Mouse (Mus musculus): ENCODE results near the gene Plekhf1. TPM values are rescaled to one million over a fixed set of nuclear protein-coding genes. Genes with fewer than 3 reads are reported as not detected.

The Plekhf1 gene
- polyA plus RNA-seq, 1 experiment from 2014 or later: 2.2 TPM

DNA sequence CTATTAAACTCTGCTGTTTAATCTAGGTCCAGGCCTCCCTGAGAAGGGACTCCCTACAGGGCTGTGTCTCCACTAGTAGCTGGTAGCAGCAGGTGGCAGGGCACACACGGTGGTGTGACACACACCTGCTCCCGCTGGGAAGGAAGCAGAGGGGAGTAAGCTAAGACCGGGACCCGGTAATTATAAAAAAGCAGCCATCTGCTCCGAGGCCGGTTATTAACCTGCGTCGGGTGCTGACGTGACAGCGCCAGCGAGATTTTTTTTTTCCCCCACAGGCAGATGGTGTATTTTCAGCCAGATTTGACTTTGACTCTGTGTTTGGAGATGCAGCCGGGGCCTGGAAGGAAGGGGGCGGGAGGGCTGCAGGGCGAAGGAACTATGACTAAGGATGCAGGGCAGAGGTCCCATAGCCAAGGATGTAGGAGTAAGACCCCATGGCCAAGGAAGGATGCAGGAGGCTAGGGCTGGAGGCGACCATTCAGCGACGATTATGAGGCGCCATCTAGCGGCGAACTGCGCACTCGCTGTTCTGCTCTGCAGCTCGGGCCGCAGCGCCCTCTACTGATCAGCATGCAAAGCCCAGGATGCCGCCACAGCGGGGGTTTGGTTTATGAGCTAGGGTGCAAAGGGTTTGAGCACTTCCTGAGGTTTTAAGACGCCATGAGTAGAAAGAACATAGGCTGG, 27.1 kb downstream of the Plekhf1 start:
- Histone ChIP-seq H3K9me3 (no peaks in the 10 kb centered on the region), H3K9ac (peak overlapping the region; percentile 62), H3K27ac (replicated peaks) (no peak overlapping the region), H3K27me3 (replicated peaks) (no peaks in the 10 kb centered on the region), H3K4me1 (peaks cover 7% of the 10 kb centered on the region; the same call in 1 of the 2 replicates), H3K4me3 (peak overlapping the region; percentile 30), H3K4me2 (peak overlapping the region; percentile 63), H3K36me3 (no peaks in the 10 kb centered on the region)
- WGBS: 6% methylated on average over 28 of the region's 28 CpGs
- no peak for ATAC-seq (ENCODE audit: extremely low read depth, insufficient number of reproducible peaks, low FRiP score, low TSS enrichment)

DNA sequence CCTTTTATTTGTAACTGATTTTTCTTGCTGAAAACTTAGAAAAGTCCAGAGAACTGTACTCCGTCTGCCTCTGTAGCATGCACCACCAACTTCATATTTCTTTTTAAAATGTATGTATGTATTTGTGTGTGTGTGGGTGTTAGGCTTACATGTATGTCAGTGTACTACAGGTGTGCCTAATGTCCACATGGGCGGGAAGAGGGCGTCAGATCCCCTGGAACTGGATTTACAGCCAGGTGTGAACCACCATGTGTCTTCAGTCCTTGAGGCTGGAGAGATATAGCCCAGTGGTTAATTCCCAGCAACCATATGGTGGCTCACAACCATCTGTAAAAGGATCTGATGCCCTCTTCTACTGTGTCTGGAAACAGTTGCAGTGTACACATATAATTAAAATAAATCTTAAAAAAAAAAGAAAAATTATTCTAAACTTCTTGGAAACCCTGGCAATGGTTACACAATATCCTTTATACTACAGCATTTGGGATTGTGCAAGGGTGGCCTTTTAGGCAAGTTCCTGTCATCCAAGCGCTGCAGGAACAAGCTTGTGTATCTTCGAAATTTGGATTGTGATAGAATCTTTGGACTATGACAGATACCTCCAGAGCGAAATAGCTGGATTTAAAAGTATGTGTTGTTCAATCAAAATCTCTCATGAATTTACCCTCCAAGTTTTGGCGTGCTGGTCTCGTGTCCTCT, 27.8 kb downstream of the Plekhf1 start:
- Histone ChIP-seq H3K36me3 (peaks cover 5% of the 10 kb centered on the region; the same call in 1 of the 2 replicates), H3K27ac (replicated peaks) (no peak overlapping the region), H3K27me3 (replicated peaks) (no peaks in the 10 kb centered on the region), H3K4me3 (no peak overlapping the region), H3K9me3 (no peaks in the 10 kb centered on the region), H3K9ac (peak overlapping the region; percentile 62), H3K4me1 (peaks cover 7% of the 10 kb centered on the region; the same call in 1 of the 2 replicates), H3K4me2 (peak overlapping the region; percentile 63; the same call in 1 of the 2 replicates)
- WGBS: 57% methylated on average over 8 of the region's 8 CpGs
- ATAC-seq (ENCODE audit: extremely low read depth, insufficient number of reproducible peaks, low FRiP score, low TSS enrichment): no peak

DNA sequence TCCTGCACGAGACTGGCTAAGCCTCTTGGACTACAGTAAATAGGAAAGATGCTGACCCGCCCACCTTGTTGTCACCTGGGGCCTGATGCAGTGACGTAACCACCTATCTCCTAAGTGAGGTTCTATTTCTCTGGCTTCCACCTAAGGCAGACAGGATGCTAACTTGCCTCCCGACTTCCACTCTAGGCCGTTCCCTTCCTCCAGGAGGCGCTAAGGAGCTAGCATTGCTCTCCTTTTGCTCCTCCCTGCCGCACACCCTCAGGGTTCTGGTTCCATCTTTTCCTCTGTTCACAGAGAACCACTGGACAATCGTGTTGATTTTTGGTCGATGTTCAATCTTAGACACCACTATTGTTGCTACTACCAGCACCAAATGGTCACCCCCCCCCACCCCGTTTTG, 36.2 kb downstream of the Plekhf1 start:
- ATAC-seq (ENCODE audit: extremely low read depth, insufficient number of reproducible peaks, low FRiP score, low TSS enrichment): no peak
- whole genome bisulfite sequencing: 48% methylated on average over 10 of the region's 10 CpGs

DNA sequence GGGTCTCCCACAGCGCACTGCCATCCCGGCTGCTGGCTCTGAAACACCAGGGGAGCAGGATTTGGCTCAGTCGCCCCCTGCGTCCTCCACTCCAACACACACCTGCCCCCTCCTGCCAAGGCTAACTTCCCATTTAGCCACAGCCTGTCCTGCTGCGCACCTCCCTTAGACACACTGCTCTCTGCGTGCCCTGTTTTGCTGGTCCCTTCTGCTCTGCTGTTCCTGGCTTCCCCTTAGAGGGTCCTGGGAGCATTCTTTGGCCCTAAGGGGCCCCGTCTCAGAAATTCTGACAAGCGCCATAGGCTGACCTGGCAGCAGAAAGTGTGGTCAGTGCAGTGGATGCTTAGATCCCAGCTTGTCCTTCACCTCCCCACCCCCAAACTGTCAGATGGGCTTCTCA, 36.7 kb downstream of the Plekhf1 start:
- Histone ChIP-seq H3K27me3 (replicated peaks) (no peaks in the 10 kb centered on the region), H3K4me1 (no peaks in the 10 kb centered on the region), H3K9ac (no peak overlapping the region), H3K9me3 (no peaks in the 10 kb centered on the region), H3K4me2 (no peak overlapping the region), H3K4me3 (no peak overlapping the region), H3K27ac (replicated peaks) (no peak overlapping the region), H3K36me3 (peaks cover 37% of the 10 kb centered on the region)
- 61% methylated on average over 8 of the region's 8 CpGs for WGBS
- ATAC-seq (ENCODE audit: extremely low read depth, insufficient number of reproducible peaks, low FRiP score, low TSS enrichment): no peak

More for the DNA sequence above, 36.2 kb downstream of the Plekhf1 start:
- H3K27ac ChIP-seq (replicated peaks): no peak overlapping the region
- H3K4me2 ChIP-seq: no peak overlapping the region
- H3K36me3 ChIP-seq: peaks cover 37% of the 10 kb centered on the region
- H3K9me3 ChIP-seq: no peaks in the 10 kb centered on the region
- no peaks in the 10 kb centered on the region for H3K27me3 ChIP-seq (replicated peaks)
- no peaks in the 10 kb centered on the region for H3K4me1 ChIP-seq
- H3K4me3 ChIP-seq: no peak overlapping the region
- H3K9ac ChIP-seq: no peak overlapping the region

DNA sequence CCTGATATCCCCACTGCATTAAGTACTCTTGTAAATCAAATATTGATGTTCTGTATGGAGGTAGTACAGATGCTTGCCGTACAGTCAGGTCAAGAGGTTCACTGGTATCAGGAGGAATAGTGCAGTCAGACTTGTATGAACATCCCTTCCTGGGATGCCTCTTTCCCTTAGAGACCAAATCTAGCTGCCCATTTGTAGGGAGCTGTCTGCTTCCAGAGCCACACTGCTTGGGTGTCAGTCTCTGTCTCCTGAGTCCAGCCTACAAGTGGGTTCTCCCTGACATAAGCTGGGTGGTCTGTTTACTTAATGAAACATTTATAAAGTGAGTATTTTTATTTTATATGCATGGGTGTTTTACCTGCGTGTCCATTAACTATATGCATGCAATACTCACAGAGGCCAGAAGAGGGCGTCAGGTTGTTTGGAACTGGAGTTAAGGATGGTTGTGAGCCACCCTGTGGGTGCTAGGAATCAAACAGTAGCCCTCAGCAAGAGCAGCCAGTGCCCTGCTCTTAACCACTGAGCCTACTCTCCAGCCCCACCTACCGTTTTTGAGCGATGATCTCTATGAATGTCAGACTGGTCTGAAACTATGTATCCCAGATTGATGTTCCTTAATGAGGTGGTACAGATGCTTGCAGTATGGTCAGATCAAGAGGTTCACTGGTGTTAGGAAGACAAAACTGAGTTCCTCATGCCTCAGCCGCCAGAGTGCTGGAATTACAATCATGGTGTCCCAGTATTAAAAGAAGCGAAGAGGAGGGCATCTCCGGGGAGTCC, 37.6 kb downstream of the Plekhf1 start:
- WGBS: 86% methylated on average over 8 of the region's 8 CpGs
- H3K27ac ChIP-seq (replicated peaks): no peak overlapping the region

DNA sequence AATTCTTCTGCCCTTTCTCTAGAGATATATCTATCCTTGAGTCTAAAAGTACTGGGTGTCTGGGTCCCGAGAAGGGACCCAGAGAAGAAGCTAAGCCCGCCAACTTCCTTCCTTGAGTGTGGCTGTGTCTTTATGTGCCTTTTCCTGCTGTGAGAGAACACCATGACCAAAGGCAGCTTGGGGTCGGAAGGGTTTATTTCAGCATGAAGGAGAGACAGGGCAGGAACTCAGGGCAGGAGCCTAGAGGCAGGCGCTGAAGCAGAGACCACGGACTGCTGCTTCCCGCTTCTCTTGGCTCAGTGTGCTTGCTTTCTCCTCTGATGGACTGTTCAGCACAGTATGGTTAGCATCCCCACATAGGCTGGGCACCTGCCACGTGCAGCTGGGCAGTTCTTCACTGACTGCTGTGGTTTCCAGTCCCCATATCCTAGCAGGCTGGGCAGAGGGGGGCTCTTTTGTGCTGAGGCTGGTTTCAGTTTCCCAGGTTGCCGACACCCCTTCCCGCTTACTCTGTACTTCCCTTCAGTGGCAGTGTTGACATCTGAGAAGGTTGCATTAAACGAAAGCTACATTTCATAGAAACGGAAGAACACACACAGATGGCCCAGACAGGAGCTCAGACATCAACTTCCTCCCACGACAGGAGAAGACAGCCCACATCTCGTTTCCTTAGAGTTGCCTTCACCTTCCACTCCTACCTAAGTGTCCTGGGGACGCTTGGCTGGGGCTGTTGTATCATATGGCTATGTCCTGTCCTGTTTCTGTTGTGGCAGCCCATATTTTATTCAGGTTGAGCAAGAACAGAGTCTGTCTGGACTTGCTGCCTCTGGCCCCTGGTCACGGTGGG, 38.5 kb downstream of the Plekhf1 start:
- no peak overlapping the region for H3K9ac ChIP-seq
- H3K4me3 ChIP-seq: no peak overlapping the region
- no peaks in the 10 kb centered on the region for H3K9me3 ChIP-seq
- H3K4me1 ChIP-seq: peaks cover 5% of the 10 kb centered on the region
- H3K4me2 ChIP-seq: no peak overlapping the region
- peaks cover 26% of the 10 kb centered on the region for H3K36me3 ChIP-seq
- WGBS: 75% methylated on average over 15 of the region's 15 CpGs
- ATAC-seq (ENCODE audit: extremely low read depth, insufficient number of reproducible peaks, low FRiP score, low TSS enrichment): no peak
- H3K27ac ChIP-seq (replicated peaks): no peak overlapping the region
- no peaks in the 10 kb centered on the region for H3K27me3 ChIP-seq (replicated peaks)

More for the DNA sequence above, 37.6 kb downstream of the Plekhf1 start:
- no peak for ATAC-seq (ENCODE audit: extremely low read depth, insufficient number of reproducible peaks, low FRiP score, low TSS enrichment)
- H3K4me2 ChIP-seq: no peak overlapping the region
- H3K9me3 ChIP-seq: no peaks in the 10 kb centered on the region
- no peaks in the 10 kb centered on the region for H3K4me1 ChIP-seq
- H3K4me3 ChIP-seq: no peak overlapping the region
- H3K9ac ChIP-seq: no peak overlapping the region
- H3K36me3 ChIP-seq: peaks cover 33% of the 10 kb centered on the region
- no peaks in the 10 kb centered on the region for H3K27me3 ChIP-seq (replicated peaks)

DNA sequence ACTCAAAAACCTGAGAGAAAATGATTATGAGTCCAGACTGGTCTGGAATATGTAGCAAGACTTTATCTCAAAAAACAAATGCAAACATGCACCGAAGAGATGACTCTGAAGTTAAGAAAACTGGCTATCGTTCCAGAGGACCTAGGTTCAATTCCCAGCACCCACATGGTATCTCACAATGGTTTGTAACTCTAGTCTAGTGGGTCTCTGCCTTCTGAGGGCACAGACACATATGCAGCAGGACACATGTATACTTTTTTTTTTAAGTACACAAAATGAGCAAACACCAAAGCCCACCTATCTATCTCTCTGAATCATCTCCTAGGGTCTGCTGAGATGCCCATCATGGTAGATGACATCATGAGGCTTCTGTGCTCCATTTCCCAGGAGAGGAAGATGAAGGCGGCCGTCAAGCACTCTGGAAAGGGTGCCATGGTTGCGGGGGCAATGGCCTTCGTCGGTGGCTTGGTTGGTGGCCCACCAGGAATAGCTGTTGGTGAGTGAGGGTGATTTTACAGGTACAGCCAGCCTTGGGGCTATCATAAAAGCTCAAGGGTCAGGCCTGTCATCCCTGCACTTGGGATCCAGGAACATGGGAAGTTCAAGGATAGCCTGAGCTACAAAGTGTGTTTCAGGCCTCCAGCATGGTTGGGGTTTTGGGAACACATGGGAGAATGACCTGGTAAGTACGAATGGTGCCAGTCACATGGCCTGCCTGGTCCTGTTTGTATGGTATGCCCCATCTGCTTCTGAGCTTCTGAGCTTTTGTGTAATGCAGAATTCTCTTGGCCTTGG, 39.3 kb downstream of the Plekhf1 start:
- H3K4me2 ChIP-seq: no peak overlapping the region
- no peaks in the 10 kb centered on the region for H3K9me3 ChIP-seq
- no peak overlapping the region for H3K4me3 ChIP-seq
- H3K36me3 ChIP-seq: peaks cover 26% of the 10 kb centered on the region
- H3K4me1 ChIP-seq: peaks cover 9% of the 10 kb centered on the region
- no peak overlapping the region for H3K9ac ChIP-seq
- 88% methylated on average over 8 of the region's 8 CpGs for WGBS
- no peaks in the 10 kb centered on the region for H3K27me3 ChIP-seq (replicated peaks)
- no peak for ATAC-seq (ENCODE audit: extremely low read depth, insufficient number of reproducible peaks, low FRiP score, low TSS enrichment)
- no peak overlapping the region for H3K27ac ChIP-seq (replicated peaks)

DNA sequence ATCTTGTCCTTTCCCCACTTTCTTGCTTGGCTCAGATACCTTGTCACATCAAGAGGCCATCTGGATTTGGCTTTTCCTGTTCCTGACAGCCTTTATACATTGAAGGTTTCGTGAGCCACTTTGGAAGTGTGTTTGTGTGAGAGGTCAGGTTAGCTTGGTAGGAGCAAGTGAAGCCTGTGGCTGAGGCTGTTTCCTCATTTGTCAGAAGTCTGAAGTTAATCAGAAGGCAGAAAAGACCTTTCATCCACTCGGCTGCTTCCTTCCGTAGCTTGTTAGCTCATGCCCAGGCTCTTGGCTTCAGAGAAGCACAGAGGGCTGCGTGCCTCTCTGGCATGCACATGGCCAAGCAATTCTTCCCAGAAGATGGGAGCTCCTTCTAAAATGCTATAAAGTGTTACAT, 40.0 kb downstream of the Plekhf1 start:
- Histone ChIP-seq H3K4me1 (peaks cover 13% of the 10 kb centered on the region), H3K27ac (replicated peaks) (no peak overlapping the region), H3K9ac (no peak overlapping the region), H3K36me3 (peaks cover 26% of the 10 kb centered on the region), H3K9me3 (no peaks in the 10 kb centered on the region), H3K4me3 (no peak overlapping the region), H3K4me2 (no peak overlapping the region), H3K27me3 (replicated peaks) (no peaks in the 10 kb centered on the region)
- WGBS: 67% methylated on average over 4 of the region's 4 CpGs
- no peak for ATAC-seq (ENCODE audit: extremely low read depth, insufficient number of reproducible peaks, low FRiP score, low TSS enrichment)

DNA sequence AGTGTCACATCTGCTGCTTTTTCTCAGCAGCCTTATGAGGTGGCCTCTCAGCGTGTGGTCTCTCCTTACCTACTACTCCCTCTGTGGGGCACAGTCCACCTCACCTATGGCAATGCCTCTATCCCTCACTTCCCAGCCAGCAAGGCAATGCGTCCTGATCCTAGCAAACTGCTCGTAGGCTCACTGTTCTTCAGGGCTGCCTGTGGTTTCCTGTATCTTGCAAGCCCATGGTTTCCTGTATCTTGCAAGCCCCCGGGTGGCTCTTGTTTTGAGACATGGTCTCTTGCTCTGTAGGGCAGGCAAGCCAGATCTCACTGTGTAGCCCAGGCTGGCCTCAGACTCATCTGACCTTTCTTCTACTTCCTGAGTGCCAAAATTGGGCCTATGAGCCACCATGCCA, 41.0 kb downstream of the Plekhf1 start:
- WGBS: 43% methylated on average over 4 of the region's 4 CpGs
- H3K4me3 ChIP-seq: no peak overlapping the region

DNA sequence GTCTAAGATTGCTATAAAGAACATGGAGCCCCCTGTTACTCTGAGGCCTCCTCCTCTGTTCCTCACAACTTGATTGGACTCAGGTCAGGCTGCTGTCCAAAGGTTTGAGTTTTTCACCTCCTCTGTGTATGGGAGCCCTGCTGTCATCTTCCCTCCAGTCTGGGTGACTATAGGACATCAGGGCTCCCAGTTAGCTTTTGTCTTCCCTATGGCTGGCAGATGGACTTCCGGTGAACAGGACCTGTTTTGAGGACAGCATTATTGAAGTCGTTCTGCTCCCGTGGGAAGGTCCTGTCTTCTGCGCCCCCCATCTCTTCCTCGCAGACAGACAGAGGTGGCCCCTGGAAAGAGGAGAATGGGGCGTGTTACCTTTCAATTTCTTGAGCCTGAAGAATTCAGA, 43.0 kb downstream of the Plekhf1 start:
- 81% methylated on average over 6 of the region's 6 CpGs for WGBS
- H3K27me3 ChIP-seq (replicated peaks): no peaks in the 10 kb centered on the region
- no peak overlapping the region for H3K4me3 ChIP-seq
- no peak overlapping the region for H3K27ac ChIP-seq (replicated peaks)
- peaks cover 12% of the 10 kb centered on the region for H3K36me3 ChIP-seq
- peak overlapping the region; percentile 88; the same call in 1 of the 2 replicates for H3K4me2 ChIP-seq
- no peaks in the 10 kb centered on the region for H3K9me3 ChIP-seq
- no peak overlapping the region for H3K9ac ChIP-seq
- peaks cover 14% of the 10 kb centered on the region for H3K4me1 ChIP-seq
- ATAC-seq (ENCODE audit: extremely low read depth, insufficient number of reproducible peaks, low FRiP score, low TSS enrichment): no peak

More for the DNA sequence above, 41.0 kb downstream of the Plekhf1 start:
- ATAC-seq (ENCODE audit: extremely low read depth, insufficient number of reproducible peaks, low FRiP score, low TSS enrichment): no peak
- no peak overlapping the region for H3K9ac ChIP-seq
- no peak overlapping the region for H3K27ac ChIP-seq (replicated peaks)
- peaks cover 14% of the 10 kb centered on the region for H3K4me1 ChIP-seq
- no peak overlapping the region for H3K4me2 ChIP-seq
- H3K36me3 ChIP-seq: peaks cover 23% of the 10 kb centered on the region
- H3K27me3 ChIP-seq (replicated peaks): no peaks in the 10 kb centered on the region
- no peaks in the 10 kb centered on the region for H3K9me3 ChIP-seq
